Mouse (Mus musculus): ENCODE measurements around the gene Adamts18. TPM values are rescaled to one million over a fixed set of nuclear protein-coding genes. Genes with fewer than 3 reads are reported as not detected.

Adamts18 gene
- polyA plus RNA-seq, 1 experiment from 2014 or later, result 3.6 TPM

DNA sequence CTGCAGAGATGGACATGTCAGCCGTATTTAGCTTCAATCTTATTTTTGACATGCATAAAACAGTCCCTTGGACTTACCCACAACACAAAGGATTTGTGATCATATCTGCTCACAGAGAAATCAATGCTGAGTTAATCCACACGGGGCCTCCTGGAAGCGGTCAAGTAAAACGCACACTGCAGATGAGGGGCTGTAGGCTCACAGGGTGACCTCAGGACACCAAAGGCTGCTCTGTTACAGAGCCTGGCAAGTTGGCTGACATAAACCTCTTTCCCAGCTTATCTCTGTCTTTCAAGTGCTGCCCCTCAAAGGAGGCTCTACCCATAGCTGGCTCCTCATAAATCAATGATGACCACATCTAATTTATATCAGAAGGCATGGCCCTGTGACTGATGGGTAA, 14.9 kb downstream of the Adamts18 start:
- H3K4me1 ChIP-seq (ENCODE audit: control insufficient read depth, insufficient read depth, low read length), result no peaks in the 10 kb centered on the region

DNA sequence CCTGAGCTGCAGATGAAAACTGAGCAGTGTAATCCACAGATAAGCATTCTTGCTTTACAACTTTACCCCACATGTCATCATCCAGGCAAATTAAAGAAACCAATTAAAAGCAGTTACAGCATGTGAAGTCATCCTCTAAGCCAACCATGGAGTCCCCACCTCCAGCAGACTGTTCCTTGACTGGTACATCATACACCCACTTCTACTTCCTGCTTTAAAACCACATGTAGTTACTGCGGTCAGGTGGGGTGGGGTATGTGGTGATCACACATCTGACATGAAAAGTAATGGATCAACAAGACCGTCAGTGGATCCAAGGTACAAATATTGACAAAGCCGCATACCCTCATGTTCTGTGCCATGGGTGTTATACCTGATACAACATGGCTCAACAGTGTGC, 21.3 kb downstream of the Adamts18 start:
- Histone ChIP-seq H3K4me2 (ENCODE audit: low read depth, severe bottlenecking) (no peak overlapping the region), H3K9me3 (ENCODE audit: control insufficient read depth, low read length) (no peaks in the 10 kb centered on the region), H3K4me1 (ENCODE audit: control insufficient read depth, insufficient read depth, low read length) (no peaks in the 10 kb centered on the region), H3K27me3 (ENCODE audit: control insufficient read depth, insufficient read depth, low read length) (0 out of 2 replicates have a peak, but pooled peaks cover 3% of the 10 kb centered on the region), H3K4me3 (ENCODE audit: low read depth, low read length) (no peak overlapping the region), H3K36me3 (ENCODE audit: control insufficient read depth, insufficient read depth, low read length) (no peaks in the 10 kb centered on the region), H3K27ac (replicated peaks; ENCODE audit: low read depth, low read length) (no peak overlapping the region), H3K9ac (ENCODE audit: low read length) (no peak overlapping the region)
- DNase-seq (ENCODE audit: low spot score) (no peak), ATAC-seq (ENCODE audit: insufficient number of reproducible peaks, low FRiP score, low TSS enrichment, low read depth) (no peak)
- WGBS, result 95% methylated on average over 3 of the region's 3 CpGs

More for the DNA sequence above, 14.9 kb downstream of the Adamts18 start:
- no peaks in the 10 kb centered on the region for H3K9me3 ChIP-seq (ENCODE audit: control insufficient read depth, low read length)
- H3K27ac ChIP-seq (replicated peaks; ENCODE audit: low read depth, low read length), result no peak overlapping the region
- H3K4me2 ChIP-seq (ENCODE audit: low read depth, severe bottlenecking), result no peak overlapping the region
- ATAC-seq (ENCODE audit: insufficient number of reproducible peaks, low FRiP score, low TSS enrichment, low read depth) (no peak), DNase-seq (ENCODE audit: low spot score) (no peak)
- WGBS, result 37% methylated on average over 4 of the region's 4 CpGs
- no peaks in the 10 kb centered on the region for H3K36me3 ChIP-seq (ENCODE audit: control insufficient read depth, insufficient read depth, low read length)
- no peak overlapping the region for H3K9ac ChIP-seq (ENCODE audit: low read length)
- no peak overlapping the region for H3K4me3 ChIP-seq (ENCODE audit: low read depth, low read length)
- no peaks in the 10 kb centered on the region for H3K27me3 ChIP-seq (ENCODE audit: control insufficient read depth, insufficient read depth, low read length)

DNA sequence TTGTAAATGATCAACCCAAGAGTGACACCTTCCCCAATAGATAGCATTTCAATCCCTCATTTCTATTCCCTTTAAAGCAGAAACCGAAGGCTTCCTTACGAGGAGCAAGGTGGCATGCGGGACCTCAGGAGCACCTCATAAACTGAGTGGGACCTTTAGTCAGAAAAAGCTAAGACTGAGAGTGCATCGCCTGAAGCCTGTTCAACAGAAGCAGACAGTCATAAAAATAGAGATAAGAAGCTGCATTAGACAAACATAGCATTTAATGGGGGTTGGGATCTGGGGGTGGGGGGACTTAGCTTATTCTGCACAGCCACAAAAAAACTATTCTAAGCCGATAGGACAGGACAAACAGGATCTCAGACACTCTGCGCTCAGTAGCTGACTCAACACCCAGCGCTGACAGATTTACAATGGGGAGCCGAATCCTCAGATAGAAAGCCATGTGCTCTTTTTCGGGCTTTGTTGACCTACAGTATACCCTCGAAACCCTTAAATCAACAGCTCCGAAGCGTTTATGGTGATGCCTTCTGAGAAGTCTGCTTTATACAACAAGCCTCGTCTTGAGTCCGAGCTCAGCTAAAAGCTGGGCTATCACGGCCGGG, 27.5 kb downstream of the Adamts18 start:
- DNase-seq (ENCODE audit: low spot score), result peak; percentile 44
- ATAC-seq (ENCODE audit: insufficient number of reproducible peaks, low FRiP score, low TSS enrichment, low read depth), result no peak
- no peaks in the 10 kb centered on the region for H3K9me3 ChIP-seq (ENCODE audit: control insufficient read depth, low read length)
- H3K36me3 ChIP-seq (ENCODE audit: control insufficient read depth, insufficient read depth, low read length), result no peaks in the 10 kb centered on the region
- no peak overlapping the region for H3K9ac ChIP-seq (ENCODE audit: low read length)
- 0 out of 2 replicates have a peak, but pooled peaks cover 3% of the 10 kb centered on the region for H3K27me3 ChIP-seq (ENCODE audit: control insufficient read depth, insufficient read depth, low read length)
- H3K4me1 ChIP-seq (ENCODE audit: control insufficient read depth, insufficient read depth, low read length), result no peaks in the 10 kb centered on the region
- 18% methylated on average over 16 of the region's 16 CpGs for WGBS
- no peak overlapping the region for H3K27ac ChIP-seq (replicated peaks; ENCODE audit: low read depth, low read length)
- H3K4me3 ChIP-seq (ENCODE audit: low read depth, low read length), result no peak overlapping the region
- no peak overlapping the region for H3K4me2 ChIP-seq (ENCODE audit: low read depth, severe bottlenecking)

- 66% methylated on average over 6 of the region's 6 CpGs for WGBS
- ATAC-seq (ENCODE audit: insufficient number of reproducible peaks, low FRiP score, low TSS enrichment, low read depth) (no peak), DNase-seq (ENCODE audit: low spot score) (no peak)
- Histone ChIP-seq H3K9ac (ENCODE audit: low read length) (no peak overlapping the region), H3K9me3 (ENCODE audit: control insufficient read depth, low read length) (no peaks in the 10 kb centered on the region), H3K4me3 (ENCODE audit: low read depth, low read length) (no peak overlapping the region), H3K27ac (replicated peaks; ENCODE audit: low read depth, low read length) (no peak overlapping the region), H3K4me1 (ENCODE audit: control insufficient read depth, insufficient read depth, low read length) (no peaks in the 10 kb centered on the region), H3K36me3 (ENCODE audit: control insufficient read depth, insufficient read depth, low read length) (no peaks in the 10 kb centered on the region), H3K4me2 (ENCODE audit: low read depth, severe bottlenecking) (no peak overlapping the region), H3K27me3 (ENCODE audit: control insufficient read depth, insufficient read depth, low read length) (no peaks in the 10 kb centered on the region)
Observed at GRCm38 (mm10) chr8:113813966-113814365, 34.6 kb downstream of the Adamts18 start.

DNA sequence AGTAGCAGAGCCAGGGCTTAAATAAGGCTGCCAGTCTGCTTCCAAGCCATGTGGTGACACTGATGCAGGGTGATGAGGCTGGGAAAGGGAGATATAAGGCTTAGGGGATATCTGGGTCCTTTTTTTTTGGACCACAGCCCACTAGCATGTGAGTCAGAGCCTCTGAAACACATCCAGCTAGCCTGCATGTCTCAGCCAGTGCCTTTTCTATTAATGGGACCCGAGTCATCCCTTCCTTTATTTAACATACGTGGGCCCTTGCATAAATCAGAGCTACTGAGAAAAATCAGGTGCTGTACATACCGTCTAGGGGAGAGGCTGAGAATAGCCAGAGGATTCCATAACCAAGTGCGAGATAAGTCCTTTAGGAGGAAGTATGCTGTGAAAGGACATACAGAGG, 37.0 kb downstream of the Adamts18 start:
- WGBS, result 83% methylated on average over 4 of the region's 4 CpGs
- no peaks in the 10 kb centered on the region for H3K36me3 ChIP-seq (ENCODE audit: control insufficient read depth, insufficient read depth, low read length)
- no peaks in the 10 kb centered on the region for H3K9me3 ChIP-seq (ENCODE audit: control insufficient read depth, low read length)
- no peak overlapping the region for H3K4me2 ChIP-seq (ENCODE audit: low read depth, severe bottlenecking)
- no peak overlapping the region for H3K9ac ChIP-seq (ENCODE audit: low read length)
- peak; percentile 16 for DNase-seq (ENCODE audit: low spot score)
- H3K4me3 ChIP-seq (ENCODE audit: low read depth, low read length), result no peak overlapping the region
- ATAC-seq (ENCODE audit: insufficient number of reproducible peaks, low FRiP score, low TSS enrichment, low read depth), result no peak
- H3K27ac ChIP-seq (replicated peaks; ENCODE audit: low read depth, low read length), result no peak overlapping the region
- H3K27me3 ChIP-seq (ENCODE audit: control insufficient read depth, insufficient read depth, low read length), result no peaks in the 10 kb centered on the region
- no peaks in the 10 kb centered on the region for H3K4me1 ChIP-seq (ENCODE audit: control insufficient read depth, insufficient read depth, low read length)

DNA sequence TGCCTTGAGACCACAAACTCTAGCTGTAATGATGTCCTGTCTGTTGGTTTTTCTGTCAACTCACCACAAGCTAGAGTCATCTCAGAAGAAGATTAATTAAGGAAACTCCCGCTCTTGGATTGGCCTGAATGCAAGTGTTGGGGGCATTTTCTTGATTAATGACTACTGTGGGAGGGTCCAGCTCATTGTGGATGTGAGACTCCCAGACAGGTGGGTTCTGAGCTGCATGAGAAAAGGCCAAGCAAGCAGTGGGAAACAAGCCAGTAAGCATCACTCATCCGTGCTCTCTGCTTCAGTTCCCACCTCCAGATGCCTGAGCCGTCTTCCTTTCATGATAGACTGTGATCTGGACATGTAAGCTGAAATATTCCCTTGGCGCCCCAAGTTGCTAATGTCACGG, 38.6 kb downstream of the Adamts18 start:
- no peak overlapping the region for H3K4me2 ChIP-seq (ENCODE audit: low read depth, severe bottlenecking)
- 73% methylated on average over 5 of the region's 5 CpGs for WGBS
- ATAC-seq (ENCODE audit: insufficient number of reproducible peaks, low FRiP score, low TSS enrichment, low read depth), result no peak

DNA sequence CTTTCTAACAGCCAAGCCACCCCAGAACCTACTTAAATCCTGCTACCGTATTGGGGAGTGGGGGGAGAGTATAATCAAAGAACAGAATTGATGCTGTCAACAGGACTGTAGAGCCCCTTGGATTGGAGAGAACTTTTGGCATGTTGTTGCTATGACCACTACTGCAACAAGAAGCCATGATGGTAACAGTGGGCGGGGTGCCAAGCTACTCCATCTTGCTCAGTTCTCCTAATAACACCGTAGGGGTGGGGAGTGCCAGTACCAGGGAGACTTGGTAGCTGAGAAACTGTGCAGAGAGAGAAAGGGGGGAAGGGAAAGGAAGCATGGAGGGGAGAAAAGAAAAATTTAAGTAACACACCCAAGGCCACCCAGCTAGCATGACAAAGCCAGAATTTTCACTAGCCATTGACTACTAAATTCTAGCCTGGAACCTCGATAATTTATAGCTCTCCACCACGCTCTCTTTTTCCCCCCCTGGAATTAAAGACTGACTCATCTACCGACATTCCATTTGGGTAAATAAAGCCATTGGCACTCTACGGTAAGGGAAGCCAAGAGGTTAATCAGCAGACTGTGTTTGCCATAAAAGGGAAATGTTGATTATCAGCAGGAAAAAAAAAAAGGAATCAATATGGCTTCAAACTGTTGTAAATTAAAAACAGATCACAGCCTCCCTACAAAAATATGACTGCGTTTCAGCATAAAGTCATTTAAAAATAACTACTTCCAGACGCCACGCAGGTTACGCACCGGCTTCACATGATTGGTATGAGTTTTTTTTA, 44.5 kb downstream of the Adamts18 start:
- WGBS, result 42% methylated on average over 12 of the region's 12 CpGs

More for the DNA sequence above, 38.6 kb downstream of the Adamts18 start:
- H3K4me1 ChIP-seq (ENCODE audit: control insufficient read depth, insufficient read depth, low read length), result no peaks in the 10 kb centered on the region
- no peaks in the 10 kb centered on the region for H3K27me3 ChIP-seq (ENCODE audit: control insufficient read depth, insufficient read depth, low read length)
- no peak overlapping the region for H3K4me3 ChIP-seq (ENCODE audit: low read depth, low read length)
- H3K27ac ChIP-seq (replicated peaks; ENCODE audit: low read depth, low read length), result no peak overlapping the region
- no peaks in the 10 kb centered on the region for H3K9me3 ChIP-seq (ENCODE audit: control insufficient read depth, low read length)
- no peaks in the 10 kb centered on the region for H3K36me3 ChIP-seq (ENCODE audit: control insufficient read depth, insufficient read depth, low read length)
- no peak overlapping the region for H3K9ac ChIP-seq (ENCODE audit: low read length)
- peak; percentile 19 for DNase-seq (ENCODE audit: low spot score)

GRCm38 (mm10) chr8:113801551-113801950, 47.0 kb downstream of the Adamts18 start:
- Histone ChIP-seq H3K4me1 (ENCODE audit: control insufficient read depth, insufficient read depth, low read length) (no peaks in the 10 kb centered on the region), H3K9me3 (ENCODE audit: control insufficient read depth, low read length) (no peaks in the 10 kb centered on the region), H3K36me3 (ENCODE audit: control insufficient read depth, insufficient read depth, low read length) (no peaks in the 10 kb centered on the region), H3K4me2 (ENCODE audit: low read depth, severe bottlenecking) (no peak overlapping the region), H3K27me3 (ENCODE audit: control insufficient read depth, insufficient read depth, low read length) (no peaks in the 10 kb centered on the region), H3K4me3 (ENCODE audit: low read depth, low read length) (no peak overlapping the region), H3K9ac (ENCODE audit: low read length) (no peak overlapping the region), H3K27ac (replicated peaks; ENCODE audit: low read depth, low read length) (no peak overlapping the region)
- ATAC-seq (ENCODE audit: insufficient number of reproducible peaks, low FRiP score, low TSS enrichment, low read depth) (no peak), DNase-seq (ENCODE audit: low spot score) (peak; percentile 6)
- 73% methylated on average over 5 of the region's 5 CpGs for WGBS

More for the DNA sequence above, 44.5 kb downstream of the Adamts18 start:
- H3K9ac ChIP-seq (ENCODE audit: low read length), result no peak overlapping the region
- no peak overlapping the region for H3K27ac ChIP-seq (replicated peaks; ENCODE audit: low read depth, low read length)
- DNase-seq (ENCODE audit: low spot score) (peak; percentile 42), ATAC-seq (ENCODE audit: insufficient number of reproducible peaks, low FRiP score, low TSS enrichment, low read depth) (no peak)
- H3K9me3 ChIP-seq (ENCODE audit: control insufficient read depth, low read length), result no peaks in the 10 kb centered on the region
- no peaks in the 10 kb centered on the region for H3K36me3 ChIP-seq (ENCODE audit: control insufficient read depth, insufficient read depth, low read length)
- no peak overlapping the region for H3K4me2 ChIP-seq (ENCODE audit: low read depth, severe bottlenecking)
- no peak overlapping the region for H3K4me3 ChIP-seq (ENCODE audit: low read depth, low read length)
- H3K4me1 ChIP-seq (ENCODE audit: control insufficient read depth, insufficient read depth, low read length), result no peaks in the 10 kb centered on the region
- H3K27me3 ChIP-seq (ENCODE audit: control insufficient read depth, insufficient read depth, low read length), result no peaks in the 10 kb centered on the region
